Mouse (Mus musculus) MN1 (cell line): ENCODE measurements around the gene Sec61a1.

Experiments used
- DNase-seq: peaks from one replicate; pipeline ENCODE4 v3.0.0-alpha.2; 2016; ENCODE audit warnings: low spot score

Gene Sec61a1

GRCm38 (mm10) chr6:88516667-88517066, 2.0 kb downstream of the Sec61a1 start:
- no peak for DNase-seq

DNA sequence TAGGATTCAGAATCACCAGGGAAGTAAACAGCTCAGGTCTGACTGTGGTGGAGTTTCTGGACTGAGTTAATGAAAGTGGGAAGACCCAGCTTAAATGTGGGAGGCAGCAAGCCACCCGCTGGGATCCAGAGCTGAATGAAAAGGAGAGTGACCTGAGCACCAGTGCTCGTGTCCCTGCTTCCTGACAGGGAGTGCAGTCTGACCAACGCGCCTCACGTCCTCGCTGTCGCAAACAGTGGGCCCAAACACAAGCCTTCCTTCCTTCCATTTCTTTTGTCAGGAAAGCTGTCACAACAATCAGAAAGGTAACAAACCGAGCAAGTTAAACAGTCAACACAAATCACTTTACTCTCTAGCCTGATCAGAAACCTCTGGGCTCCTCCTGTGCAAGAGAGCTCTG, 2.7 kb downstream of the Sec61a1 start:
- DNase-seq: no peak

DNA sequence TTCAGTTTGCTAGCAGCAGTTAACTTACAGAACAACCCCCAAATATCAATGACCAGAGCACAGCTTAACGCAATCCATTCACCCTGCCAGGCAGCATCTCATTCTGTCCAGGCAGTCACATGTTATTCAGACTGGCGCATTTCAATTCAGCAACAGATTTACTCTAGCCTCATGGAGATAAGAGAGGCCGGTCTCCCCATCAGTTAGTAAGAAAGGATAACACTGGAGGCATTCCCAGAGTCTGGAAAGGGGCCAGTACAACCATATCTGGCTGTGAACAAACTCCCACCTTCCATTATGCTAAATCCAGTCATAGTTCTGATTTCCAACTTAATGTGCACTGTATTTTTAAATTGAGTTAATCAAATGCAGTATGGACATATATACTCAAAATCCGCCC, 4.2 kb downstream of the Sec61a1 start:
- no peak for DNase-seq

DNA sequence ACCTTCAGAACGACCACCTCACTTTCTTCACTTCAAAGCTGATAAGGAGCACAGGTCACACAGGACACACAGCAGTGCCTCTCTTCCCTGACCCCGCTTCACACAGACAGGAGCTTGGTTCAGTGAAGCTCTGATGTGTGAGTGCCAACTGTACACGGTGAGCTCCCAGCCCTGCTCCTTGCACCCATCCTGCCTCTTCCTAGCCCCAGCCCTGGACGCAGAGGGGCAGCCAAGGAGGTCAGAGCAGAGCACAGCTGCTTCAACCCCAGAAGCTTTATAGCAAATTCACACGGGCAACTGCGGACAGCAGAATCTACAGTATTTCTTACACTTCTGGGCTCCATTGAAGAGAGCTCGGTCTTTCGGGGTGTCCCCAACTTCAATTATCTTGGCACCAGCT, 4.7 kb downstream of the Sec61a1 start:
- DNase-seq: no peak

GRCm38 (mm10) chr6:88503044-88503443, 15.7 kb downstream of the Sec61a1 start:
- no peak for DNase-seq

GRCm38 (mm10) chr6:88502030-88502970, 16.4 kb downstream of the Sec61a1 start:
- DNase-seq: no peak

- no peak for DNase-seq
Measured at GRCm38 (mm10) chr6:88500405-88500767, 18.3 kb downstream of the Sec61a1 start.

- DNase-seq: peak; percentile 66
Measured at GRCm38 (mm10) chr6:88499481-88500404, 19.0 kb downstream of the Sec61a1 start.

DNA sequence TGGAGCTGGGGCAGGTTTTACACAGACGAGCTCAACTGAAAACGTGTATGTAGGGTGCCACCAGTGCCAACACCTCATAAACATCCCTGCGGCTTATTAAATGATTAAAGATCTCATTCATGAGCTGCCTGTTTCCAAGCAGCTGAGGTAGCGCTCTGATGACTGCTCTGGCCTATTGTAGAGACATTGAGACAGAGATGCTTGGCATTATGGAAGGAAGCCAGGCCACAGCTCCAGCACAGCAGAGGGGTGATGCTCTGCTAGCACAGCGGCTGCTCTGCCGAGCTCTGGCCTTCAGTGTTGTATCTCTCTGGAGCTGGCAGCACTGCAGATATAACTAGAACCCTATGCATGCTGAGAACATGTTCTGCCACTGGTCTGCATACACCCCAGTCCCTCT, 25.0 kb downstream of the Sec61a1 start:
- no peak for DNase-seq

DNA sequence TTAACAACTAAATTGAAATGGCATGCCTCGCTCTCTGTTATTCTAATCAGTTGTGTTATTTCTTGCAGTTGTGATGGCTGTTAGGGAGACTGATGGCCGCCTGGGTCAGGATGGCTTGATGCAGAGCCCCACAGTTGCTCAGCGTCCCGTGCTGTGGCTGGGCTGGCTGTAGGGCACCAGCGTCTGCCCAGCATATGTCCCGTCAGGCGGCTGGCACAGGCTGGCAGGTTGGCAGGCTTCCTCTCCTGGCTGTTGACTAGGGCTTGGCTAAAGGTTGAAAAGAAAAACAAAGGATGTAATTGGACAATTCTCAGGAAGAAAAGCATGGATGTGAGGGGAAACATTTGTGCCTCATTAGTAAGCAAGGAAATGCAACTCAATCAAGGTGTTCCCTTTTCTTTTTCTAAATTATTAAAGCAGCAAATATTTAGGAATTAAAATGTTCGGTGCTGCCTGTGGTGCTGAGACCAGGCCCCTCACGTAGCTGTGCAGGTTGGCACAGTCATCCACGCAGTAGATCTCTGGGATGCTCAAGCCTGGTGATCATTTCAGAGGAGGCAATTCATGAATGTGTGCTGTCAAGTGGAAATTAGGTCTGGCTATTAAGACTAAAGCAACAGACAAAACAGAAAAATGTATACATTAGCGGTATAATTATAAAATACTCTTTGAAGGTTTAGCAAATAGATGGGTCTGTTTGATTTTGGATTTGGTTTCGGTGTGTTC, 27.9 kb downstream of the Sec61a1 start:
- DNase-seq: no peak

GRCm38 (mm10) chr6:88489834-88490233, 28.9 kb downstream of the Sec61a1 start:
- no peak for DNase-seq

GRCm38 (mm10) chr6:88489026-88489425, 29.7 kb downstream of the Sec61a1 start:
- no peak for DNase-seq

GRCm38 (mm10) chr6:88486893-88487292, 31.8 kb downstream of the Sec61a1 start:
- peak; percentile 84 for DNase-seq

DNA sequence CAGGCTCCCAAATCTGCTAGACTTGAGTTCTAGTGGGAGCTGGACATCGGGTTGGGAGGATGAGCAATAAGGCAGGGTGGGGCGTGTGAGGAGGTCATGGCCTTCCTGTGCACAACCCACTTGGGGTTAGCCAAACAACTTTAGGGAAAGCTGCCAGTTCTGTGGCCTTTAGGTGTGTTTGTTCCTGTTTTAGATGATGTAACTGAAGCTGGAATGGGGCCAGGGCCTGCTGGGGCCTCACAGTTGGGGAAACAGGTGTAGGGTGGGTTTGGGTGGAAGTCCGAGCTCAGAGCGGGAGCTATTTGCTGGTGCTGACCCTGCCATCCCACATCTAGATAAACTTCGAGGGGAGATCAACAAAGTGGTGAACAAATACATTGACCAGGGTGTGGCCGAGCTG, 33.3 kb downstream of the Sec61a1 start:
- no peak for DNase-seq

DNA sequence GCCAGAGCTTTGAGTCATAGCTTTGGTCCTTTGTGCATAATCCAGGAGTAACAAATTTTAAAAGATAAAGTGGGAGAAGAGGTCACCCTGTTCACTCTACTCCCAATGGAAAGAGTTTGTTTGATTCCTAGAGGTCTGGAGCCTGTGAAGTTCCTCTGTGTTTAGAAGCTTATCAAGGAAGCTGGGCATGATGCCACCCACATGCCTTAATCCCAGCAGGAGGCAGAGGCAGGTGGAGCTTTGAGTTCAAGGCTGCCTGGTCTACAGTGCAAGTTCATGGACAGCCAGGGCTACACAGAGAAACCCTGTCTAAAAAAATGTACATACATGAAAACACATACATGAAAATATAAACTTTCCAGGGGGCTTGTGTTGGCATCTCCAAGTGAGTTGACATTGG, 34.8 kb downstream of the Sec61a1 start:
- DNase-seq: no peak

- DNase-seq: peak; percentile 62
Measured at GRCm38 (mm10) chr6:88483111-88483510, 35.6 kb downstream of the Sec61a1 start.

- no peak for DNase-seq
Measured at GRCm38 (mm10) chr6:88480421-88480820, 38.3 kb downstream of the Sec61a1 start.

- no peak for DNase-seq
Measured at GRCm38 (mm10) chr6:88469878-88470277, 48.8 kb downstream of the Sec61a1 start.

- DNase-seq: peak; percentile 97
Measured at GRCm38 (mm10) chr6:88465181-88465920, 53.4 kb downstream of the Sec61a1 start, which contains the start of gene Ruvbl1. Gene Ruvbl1 (plus strand): TSS chr6:88465409.

GRCm38 (mm10) chr6:88454545-88454944, 64.2 kb downstream of the Sec61a1 start:
- no peak for DNase-seq
